Mouse (Mus musculus) gastrocnemius, postnatal 14 days (tissue): ENCODE results near the gene Pfkl. TPM values are rescaled to one million over a fixed set of nuclear protein-coding genes. Genes with fewer than 3 reads are reported as not detected.
A peak's percentile ranks its signal among the peaks of the same experiment; 100 is the strongest.
"Not testable (repeated sequence)": the region's sequence is repeated elsewhere in the genome, so short reads cannot be mapped to it uniquely, and the experiment has no call there.

Experiments used
- DNase-seq: peaks from one replicate; pipeline ENCODE4 v3.0.0; 2021; ENCODE audit warnings: mixed read lengths
- intact Hi-C: fragments of 180-260 bp; cut with DNase I; formaldehyde crosslinking; loops from one replicate; pipeline ENCODE4 v1.15.1; 2025; ENCODE audit warnings: low total_unique reads
- total RNA-seq, 2 experiments: library from RNA; stranded (reverse); gene quantifications; 2 replicates each; pipeline ENCODE4 v1.2.3; 2021

Gene Pfkl
- total RNA-seq, 2 experiments from 2014 or later, result 9.0 to 9.3 TPM

DNA sequence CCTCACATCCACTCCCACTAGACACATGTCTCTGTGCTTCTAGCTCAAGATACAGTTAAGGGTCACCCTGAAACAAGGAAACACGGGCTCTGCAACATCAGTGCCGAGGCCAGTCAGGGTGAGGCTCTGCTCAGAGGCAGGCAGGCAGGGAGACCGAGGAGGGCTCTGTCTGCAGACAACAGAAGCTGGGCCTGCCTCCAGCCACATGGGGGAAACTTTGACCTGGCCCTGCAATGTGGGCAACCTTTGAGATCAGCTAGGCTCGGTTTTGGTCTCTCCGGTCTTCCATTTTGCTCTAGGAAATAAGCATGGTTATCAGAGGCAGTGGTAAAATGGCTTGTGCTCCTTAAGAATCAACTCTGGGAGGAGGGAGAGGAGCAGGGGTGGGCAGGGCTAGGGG is 6.5 kb upstream of the Pfkl start:
- intact Hi-C loops, result no loop called here
- DNase-seq, result no peak

- intact Hi-C loops, result no loop called here
Observed at GRCm38 (mm10) chr10:78015489-78015888, 5.6 kb upstream of the Pfkl start.

DNA sequence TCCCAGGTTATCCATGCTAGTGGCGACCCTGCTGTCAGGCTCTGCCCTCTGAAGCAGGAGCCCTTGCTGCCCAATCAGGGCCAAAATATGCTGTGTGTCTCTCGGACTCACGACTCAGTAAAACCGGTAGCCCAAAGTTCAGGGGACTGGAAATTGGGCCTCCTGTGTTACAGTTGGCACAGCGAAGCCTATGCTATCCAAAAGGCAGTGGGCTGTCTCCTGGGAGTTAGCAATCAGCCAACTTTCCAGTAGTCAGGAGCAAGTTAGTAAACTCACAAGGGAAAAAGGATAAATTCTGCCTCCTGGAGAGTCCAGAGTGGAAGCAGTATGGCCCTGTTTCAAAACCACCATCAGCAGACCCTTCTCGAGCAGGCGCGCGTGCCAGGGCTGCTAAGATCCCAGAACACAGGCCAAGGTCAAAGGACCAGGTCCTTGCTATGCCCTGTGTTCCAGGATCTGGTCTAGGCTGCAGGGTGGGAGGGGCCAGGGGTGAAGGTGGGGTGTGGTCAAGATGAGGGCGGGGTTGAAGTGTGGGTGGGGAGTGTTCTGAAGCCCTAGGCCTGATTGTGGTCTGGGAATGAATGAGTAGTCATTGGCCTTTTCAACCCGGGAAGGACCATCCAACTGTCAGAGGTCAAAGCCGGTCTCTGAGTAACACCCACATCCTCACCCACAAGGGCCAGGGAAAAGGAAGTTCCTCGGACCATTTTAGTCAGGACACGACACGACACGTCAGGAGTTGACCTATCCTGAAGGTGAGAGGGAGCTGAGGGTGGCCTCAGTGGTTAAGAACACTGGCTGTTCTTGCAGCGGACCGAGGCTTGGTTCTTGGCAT is 3.0 kb upstream of the Pfkl start:
- intact Hi-C loops, result no loop called here
- no peak for DNase-seq

More at GRCm38 (mm10) chr10:78015489-78015888, 5.6 kb upstream of the Pfkl start:
- no peak for DNase-seq

DNA sequence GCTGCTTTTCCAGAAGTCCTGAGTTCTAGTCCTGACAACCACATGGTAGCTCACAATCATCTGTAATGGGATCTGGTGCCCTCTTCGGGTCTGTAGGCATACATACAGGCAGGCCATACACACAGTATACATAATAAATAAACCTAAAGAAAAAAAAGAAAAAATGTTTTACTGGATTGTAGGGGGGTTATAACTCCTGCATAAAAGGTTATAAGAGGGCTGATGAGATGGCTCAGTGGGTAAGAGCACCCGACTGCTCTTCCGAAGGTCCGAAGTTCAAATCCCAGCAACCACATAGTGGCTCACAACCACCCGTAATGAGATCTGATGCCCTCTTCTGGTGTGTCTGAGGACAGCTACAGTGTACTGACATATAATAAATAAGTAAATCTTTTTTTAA is 1.2 kb upstream of the Pfkl start:
- intact Hi-C loops, DNase-seq: not testable (repeated sequence)

DNA sequence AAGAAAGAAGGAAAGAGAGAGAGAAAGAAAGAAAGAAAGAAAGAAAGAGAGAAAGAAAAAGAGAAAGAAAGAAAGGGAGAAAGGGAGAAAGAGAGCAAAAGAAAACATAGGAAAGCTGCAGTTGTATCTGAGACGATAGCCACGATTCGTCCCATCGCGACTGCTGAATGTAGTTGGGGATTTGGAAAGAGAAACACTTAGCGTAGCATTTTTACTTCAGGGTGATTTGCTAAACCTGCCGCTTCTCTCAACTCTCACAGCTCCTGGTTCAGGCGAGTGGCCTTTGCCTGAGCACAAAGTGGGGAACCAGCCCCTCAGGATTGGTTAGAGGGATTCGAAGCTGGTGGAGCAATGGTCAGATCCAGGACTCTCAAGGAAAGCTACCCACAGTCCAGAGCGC is 452 bp upstream of the Pfkl start:
- intact Hi-C loops, result no loop called here
- no peak for DNase-seq

DNA sequence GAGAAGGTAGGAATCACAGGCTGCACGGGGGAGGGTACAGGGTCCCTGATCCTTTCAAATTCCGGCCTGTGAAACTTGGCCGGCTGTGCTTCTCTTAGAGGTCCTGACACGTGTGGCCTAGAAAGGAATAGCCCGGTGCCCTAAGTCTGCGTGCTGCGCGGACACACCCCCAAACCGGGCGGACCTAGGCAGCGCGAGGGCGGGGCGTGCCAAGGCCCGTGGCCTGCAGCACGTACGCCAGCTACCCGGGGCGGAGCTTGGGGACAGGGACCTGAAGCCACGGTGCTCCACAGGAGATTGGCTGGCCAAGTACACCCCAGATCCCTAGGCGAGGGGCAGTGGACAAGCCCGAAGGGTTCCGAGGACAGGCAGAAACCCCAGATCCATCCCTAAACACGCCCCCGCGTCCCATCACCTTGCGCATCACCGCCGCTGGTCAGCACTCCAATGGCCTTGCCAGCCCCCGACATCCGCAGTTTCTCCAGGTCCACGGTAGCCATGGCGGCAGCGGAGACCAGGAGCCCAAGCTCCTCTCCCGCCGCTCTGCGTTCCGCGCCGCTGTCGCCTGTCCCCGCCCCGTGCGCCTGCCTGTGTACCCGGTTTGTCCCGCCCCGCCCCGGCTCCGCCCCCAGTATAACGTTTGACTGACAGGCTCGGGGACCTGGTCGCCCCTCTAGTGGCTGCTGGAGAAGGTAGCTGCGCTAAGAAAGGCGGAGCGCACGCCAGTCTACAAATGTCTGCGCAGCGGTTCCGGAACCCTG is 519 bp downstream of the Pfkl start:
- intact Hi-C loops, result no loop called here
- peak; percentile 96 for DNase-seq

DNA sequence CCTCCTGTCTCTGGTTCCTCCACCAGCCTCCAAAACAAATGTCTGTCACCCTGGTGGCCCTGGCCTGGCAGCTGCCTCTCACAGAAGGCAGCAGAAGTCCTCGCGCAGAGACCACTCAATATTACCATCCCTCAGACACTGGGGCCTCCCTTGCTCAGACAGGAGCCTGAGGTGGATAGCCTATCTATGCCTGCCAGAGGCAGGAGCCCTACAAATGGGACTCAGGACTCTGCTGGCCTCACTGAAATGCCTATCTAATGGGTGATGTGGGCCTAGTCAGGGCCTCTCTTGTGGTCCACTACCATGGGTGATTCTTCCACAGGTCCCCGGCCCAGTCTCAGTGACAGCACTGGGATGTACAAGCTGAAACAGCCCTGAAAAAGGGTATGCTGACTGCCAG is 1.7 kb downstream of the Pfkl start:
- intact Hi-C loops, result no loop called here
- DNase-seq, result no peak

DNA sequence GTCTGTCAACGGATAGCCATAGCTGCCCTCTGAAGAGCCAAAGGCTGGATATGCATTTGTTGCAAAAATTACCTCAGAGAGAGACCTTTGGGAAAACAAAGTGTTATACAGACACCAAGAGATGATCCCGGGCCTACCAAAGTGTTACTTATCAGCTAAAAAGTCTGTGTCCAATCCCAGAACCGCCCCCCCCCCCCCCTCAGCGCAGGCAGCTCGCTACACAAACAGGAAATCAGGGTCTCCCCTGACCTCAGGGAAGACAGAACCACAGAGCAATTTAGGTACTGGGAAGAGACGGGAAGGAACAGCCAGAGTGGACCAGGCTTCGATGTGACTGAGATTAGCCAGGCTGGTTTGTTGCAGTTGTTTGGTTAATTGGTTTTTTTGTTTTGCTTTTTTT is 2.7 kb downstream of the Pfkl start:
- no peak for DNase-seq
- intact Hi-C loops, result no loop called here

- DNase-seq, result no peak
- intact Hi-C loops, result no loop called here
Observed at GRCm38 (mm10) chr10:78005791-78006438, 4.0 kb downstream of the Pfkl start.

DNA sequence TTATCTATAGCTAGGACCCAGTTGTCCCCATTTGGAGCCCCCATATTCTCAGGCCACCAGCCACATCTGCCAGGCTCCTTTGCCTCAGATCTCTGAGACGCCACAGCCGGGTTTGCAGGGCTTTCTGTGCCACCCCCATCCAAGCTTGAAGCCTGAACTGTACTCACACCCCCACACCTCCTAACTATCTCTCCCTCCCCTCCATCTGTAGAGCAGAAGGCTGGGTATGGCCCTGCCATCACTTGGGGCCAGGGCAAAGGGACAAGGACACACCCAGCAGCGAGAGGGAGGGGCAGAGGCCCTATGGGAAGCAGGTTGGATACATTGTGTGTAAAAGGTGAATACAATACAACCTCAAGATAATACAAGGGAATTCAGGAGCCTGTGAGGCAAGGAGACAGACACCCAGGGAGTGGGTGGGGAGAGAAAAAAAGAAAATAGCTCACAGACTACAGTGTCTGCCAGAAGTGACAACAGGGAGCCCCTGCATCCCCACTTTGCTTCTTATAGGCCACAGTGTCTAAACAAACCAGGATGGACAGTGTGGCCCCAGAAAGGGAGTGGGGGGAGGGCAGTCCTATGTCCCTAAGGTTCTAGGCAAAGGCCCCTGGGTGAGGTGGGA is 5.3 kb downstream of the Pfkl start:
- intact Hi-C loops, result no loop called here
- DNase-seq, result no peak

GRCm38 (mm10) chr10:78002316-78002715 is 7.6 kb downstream of the Pfkl start:
- DNase-seq, result no peak
- intact Hi-C loops, result no loop called here

DNA sequence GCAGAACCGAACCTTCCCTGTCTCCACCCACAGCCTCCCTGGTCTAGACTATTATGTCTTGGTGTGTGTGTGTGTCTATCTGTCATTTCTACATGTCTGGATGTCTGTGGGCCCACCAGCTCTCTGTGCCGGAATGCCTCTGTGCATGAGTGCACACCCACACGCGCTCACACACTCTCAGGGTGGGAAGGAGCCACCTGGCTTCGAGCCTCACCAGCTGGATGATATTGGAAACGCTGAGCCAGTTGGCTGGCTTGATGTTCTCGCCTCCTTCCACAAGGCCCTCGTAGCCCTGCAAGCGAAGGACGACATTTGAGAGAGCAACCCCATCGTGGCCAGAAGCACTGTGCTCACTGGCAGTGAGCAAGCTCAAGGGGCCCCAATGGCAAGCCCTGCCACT is 8.1 kb downstream of the Pfkl start:
- intact Hi-C loops, result no loop called here

DNA sequence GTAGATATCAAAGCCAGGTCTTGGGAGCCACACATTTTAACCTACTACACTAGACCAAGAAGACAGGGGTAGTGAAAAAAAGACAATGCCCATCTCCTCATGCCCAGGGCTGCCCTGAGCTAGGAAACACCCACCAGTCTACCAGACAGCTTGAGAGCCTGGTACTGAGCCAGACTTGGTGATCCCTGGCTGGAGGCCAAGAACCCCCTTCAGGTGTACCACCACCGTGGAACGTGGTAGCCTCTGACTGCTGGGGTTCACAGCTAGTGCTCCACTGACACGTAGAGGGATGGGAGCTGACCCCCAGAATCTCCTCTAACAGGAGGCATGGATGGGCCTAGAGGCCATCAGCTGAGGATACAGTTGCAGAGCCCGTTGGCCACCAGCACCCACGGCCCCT is 9.7 kb downstream of the Pfkl start:
- DNase-seq, result no peak
- intact Hi-C loops, result no loop called here

More for the DNA sequence above, 8.1 kb downstream of the Pfkl start:
- DNase-seq, result peak; percentile 63

DNA sequence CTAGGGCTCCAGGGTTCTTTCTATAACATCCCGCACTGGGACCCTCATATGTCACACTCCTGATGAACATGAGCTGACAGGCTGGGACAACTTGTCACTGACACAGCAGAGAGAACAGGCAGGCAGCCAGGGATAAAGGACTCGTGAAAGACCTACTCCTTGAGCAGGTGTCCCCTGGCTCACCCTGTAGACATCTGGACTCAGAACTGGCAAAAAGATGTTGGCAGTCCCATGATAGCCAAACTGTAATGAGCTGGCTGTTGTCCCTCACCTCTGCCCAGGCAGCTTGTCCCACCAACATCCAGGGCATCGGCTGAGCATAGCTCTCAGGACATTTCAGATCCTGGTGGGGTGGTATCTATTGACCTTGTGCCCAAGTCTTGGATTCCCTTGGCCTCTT is 14.2 kb downstream of the Pfkl start:
- intact Hi-C loops, result no loop called here
- no peak for DNase-seq

- DNase-seq, result no peak
- intact Hi-C loops, result no loop called here
Observed at GRCm38 (mm10) chr10:77985775-77986174, 24.1 kb downstream of the Pfkl start.

- intact Hi-C loops, result loop anchor here (5.0 kb wide), 1 partner anchor 178 kb away; no protein-coding TSS in a partner anchor
Observed at GRCm38 (mm10) chr10:77984660-77985059, 25.2 kb downstream of the Pfkl start.

DNA sequence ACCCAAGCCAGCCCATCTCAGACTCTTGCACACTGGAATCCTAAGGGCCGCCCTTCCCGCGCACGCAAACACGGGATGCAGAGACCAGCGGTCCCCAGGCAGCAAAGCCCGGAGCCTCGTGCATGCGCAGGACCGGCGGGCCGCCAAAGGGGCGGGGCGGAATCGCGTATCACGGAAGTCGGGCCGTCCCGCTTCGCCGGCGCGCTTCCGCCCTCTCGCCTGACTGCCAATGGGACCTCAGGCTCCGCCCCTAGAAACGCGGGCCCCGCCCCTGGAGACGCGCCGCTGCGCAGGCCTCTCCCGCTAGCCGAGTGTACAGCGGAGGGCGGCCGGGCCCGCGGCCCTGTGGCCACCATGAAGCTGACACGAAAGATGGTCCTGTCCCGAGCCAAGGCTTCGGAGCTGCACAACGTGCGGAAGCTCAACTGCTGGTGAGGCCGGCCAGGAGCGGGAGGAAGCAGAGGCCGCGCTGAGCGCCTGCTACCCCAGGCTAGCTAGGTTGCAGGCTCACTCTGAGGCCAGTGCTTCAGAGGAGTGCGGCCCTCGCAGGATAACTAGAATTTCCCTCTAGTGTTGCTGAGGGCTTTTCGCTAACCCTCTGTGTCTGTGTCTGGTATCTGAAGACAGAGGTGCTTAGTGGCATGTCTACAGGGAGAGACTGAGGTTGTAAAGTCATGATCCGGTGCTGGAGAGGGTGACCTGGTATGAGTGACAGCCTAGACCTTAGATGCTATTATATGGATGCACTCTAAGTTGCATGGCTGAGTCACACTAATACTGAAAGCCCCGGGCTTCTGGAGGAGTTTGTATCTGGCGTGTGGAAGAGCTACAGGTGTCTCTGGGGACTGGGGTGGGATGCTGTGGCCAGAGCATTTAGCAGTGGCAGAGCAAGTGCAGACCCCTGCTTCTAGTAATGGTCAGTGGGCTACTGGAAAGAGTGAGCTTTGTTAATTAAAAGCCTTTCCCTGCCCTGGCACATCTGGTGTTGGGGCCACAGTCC is 31.2 kb downstream of the Pfkl start, which contains the start of gene 1810043G02Rik:
1810043G02Rik (plus strand) TSS at position 174 of the 1,000 bp plus-strand sequence.
- DNase-seq, result peak; percentile 100
- intact Hi-C loops, result no loop called here

More at GRCm38 (mm10) chr10:77984660-77985059, 25.2 kb downstream of the Pfkl start:
- peak; percentile 67 for DNase-seq

DNA sequence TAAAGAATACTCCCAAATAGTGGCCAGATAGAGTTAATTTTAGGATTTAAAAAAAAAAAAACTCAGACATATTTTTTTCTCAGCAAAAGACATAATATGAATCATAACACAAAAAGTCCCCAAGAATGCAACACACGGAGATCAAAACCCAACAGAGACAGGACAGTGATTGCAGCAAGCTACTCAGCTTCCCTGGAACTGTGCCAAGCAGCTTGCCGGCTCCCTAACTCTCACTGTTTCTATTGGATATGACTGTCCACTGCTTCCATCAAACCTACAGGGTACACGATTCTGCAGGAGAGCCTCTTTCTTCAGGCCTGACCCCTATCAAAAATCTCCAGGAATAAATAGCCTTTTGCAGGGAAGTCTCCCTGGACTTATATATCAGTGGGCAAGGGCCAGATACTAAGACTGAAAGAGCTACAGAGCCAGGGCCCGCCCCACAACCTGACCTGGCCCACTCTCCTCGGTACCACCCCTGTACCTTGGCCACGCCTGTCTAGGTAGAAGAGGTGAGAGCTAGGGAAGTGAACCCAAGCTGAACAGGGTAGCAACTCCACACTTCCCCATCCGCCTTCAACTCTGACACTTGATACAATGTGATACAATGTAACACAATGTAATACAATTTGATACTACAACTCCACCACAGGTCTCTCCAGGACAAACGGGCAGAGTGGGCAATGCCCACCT is 33.3 kb downstream of the Pfkl start:
- intact Hi-C loops, result no loop called here
- no peak for DNase-seq
